Mouse (Mus musculus) layer of hippocampus, postnatal 25 days (tissue): ENCODE measurements around the gene Mpp6. TPM values are rescaled to one million over a fixed set of nuclear protein-coding genes. Genes with fewer than 3 reads are reported as not detected.

Source experiments
- DNase-seq, 2 experiments: peaks; one replicate each; pipeline ENCODE4 v3.0.0; 2022; ENCODE audit warnings: mixed read lengths in 2 of 2, low spot score in 1 of 2; ENCODE audit errors: extremely low spot score in 1 of 2
- total RNA-seq, 2 experiments: library from RNA; stranded (reverse); gene quantifications; 2 replicates each; pipeline ENCODE4 v1.2.3; 2021

Mpp6 gene
- total RNA-seq, 2 experiments from 2014 or later: 110 to 112 TPM

GRCm38 (mm10) chr6:50139526-50139925, 29.5 kb downstream of the Mpp6 start:
- DNase-seq: no peak

- no peak for DNase-seq
These were observed 36.1 kb downstream of the Mpp6 start for GRCm38 (mm10) chr6:50146158-50146557.

GRCm38 (mm10) chr6:50149378-50149777, 39.3 kb downstream of the Mpp6 start:
- DNase-seq: no peak

- DNase-seq: no peak
These were observed 49.8 kb downstream of the Mpp6 start for GRCm38 (mm10) chr6:50159842-50160241.

- no peak for DNase-seq
These were observed 53.0 kb downstream of the Mpp6 start for GRCm38 (mm10) chr6:50163013-50163412.

GRCm38 (mm10) chr6:50168821-50169220, 58.8 kb downstream of the Mpp6 start:
- DNase-seq: no peak

- DNase-seq: no peak
These were observed 59.7 kb downstream of the Mpp6 start for GRCm38 (mm10) chr6:50169771-50170170.

- DNase-seq: no peak
These were observed 65.7 kb downstream of the Mpp6 start for GRCm38 (mm10) chr6:50175736-50176135.

- no peak for DNase-seq
These were observed 70.1 kb downstream of the Mpp6 start for GRCm38 (mm10) chr6:50180189-50180588.

- no peak for DNase-seq
These were observed 77.9 kb downstream of the Mpp6 start for GRCm38 (mm10) chr6:50187955-50188354.

GRCm38 (mm10) chr6:50189376-50189775, 79.3 kb downstream of the Mpp6 start:
- no peak for DNase-seq

- DNase-seq: no peak
These were observed 81.6 kb downstream of the Mpp6 start for GRCm38 (mm10) chr6:50191605-50192004.

- DNase-seq: no peak
These were observed 82.1 kb downstream of the Mpp6 start for GRCm38 (mm10) chr6:50192169-50192568.

GRCm38 (mm10) chr6:50192822-50193221, 82.8 kb downstream of the Mpp6 start:
- no peak for DNase-seq

GRCm38 (mm10) chr6:50193851-50194250, 83.8 kb downstream of the Mpp6 start:
- no peak for DNase-seq

GRCm38 (mm10) chr6:50204356-50204755, 94.3 kb downstream of the Mpp6 start:
- no peak for DNase-seq

- DNase-seq: no peak
These were observed 95.1 kb downstream of the Mpp6 start for GRCm38 (mm10) chr6:50205093-50205492.

GRCm38 (mm10) chr6:50214711-50215372, 104.8 kb downstream of the Mpp6 start:
- DNase-seq: no peak

GRCm38 (mm10) chr6:50215373-50215745, 105.3 kb downstream of the Mpp6 start:
- DNase-seq: no peak

GRCm38 (mm10) chr6:50215986-50216385, 105.9 kb downstream of the Mpp6 start:
- DNase-seq: no peak

- no peak for DNase-seq
These were observed 108.6 kb downstream of the Mpp6 start for GRCm38 (mm10) chr6:50218628-50219027.

- no peak for DNase-seq
These were observed 109.0 kb downstream of the Mpp6 start for GRCm38 (mm10) chr6:50219066-50219465.

GRCm38 (mm10) chr6:50220863-50221262, 110.8 kb downstream of the Mpp6 start:
- DNase-seq: peak in 1 of 2 experiments; percentile 57
